Mouse (Mus musculus) CH12.LX (cell line): ENCODE measurements around the gene Tas2r135. TPM values are rescaled to one million over a fixed set of nuclear protein-coding genes. Genes with fewer than 3 reads are reported as not detected.

ENCODE experiments used
- DNase-seq: peaks from one replicate; pipeline ENCODE4 v3.0.0-alpha.2; 2013; ENCODE audit errors: extremely low read depth
- H3K27ac ChIP-seq: 2 replicates; pipeline ENCODE4 v1.5.1; 2012; ENCODE audit warnings: low read depth, mild to moderate bottlenecking, control low read depth, moderate library complexity; ENCODE audit not compliant: insufficient read depth
- H3K27me3 ChIP-seq: replicated peaks from 2 replicates; pipeline ENCODE3; 2012; ENCODE audit warnings: inconsistent platforms
- H3K36me3 ChIP-seq, 2 experiments: replicated peaks in 1 of 2; 2 replicates each; pipeline versions ENCODE3 to v1.6.1; 2012; ENCODE audit warnings: inconsistent platforms in 1 of 2, low read length in 1 of 2, mild to moderate bottlenecking in 1 of 2, mixed read lengths in 1 of 2, moderate library complexity in 1 of 2; ENCODE audit not compliant: control insufficient read depth in 1 of 2, insufficient read depth in 1 of 2
- H3K4me1 ChIP-seq, 2 experiments: 2 replicates each; pipeline ENCODE4 v1.6.1; 2012; ENCODE audit warnings: inconsistent platforms in 1 of 2, moderate library complexity in 1 of 2; ENCODE audit not compliant: insufficient read depth in 2 of 2, control insufficient read depth in 1 of 2
- H3K4me2 ChIP-seq: 2 replicates; pipeline ENCODE4 v1.6.1; 2012; ENCODE audit warnings: low read depth, mild to moderate bottlenecking, control low read depth; ENCODE audit not compliant: poor library complexity, insufficient read depth, severe bottlenecking
- H3K4me3 ChIP-seq, 3 experiments: fragments of 150-350 bp in 1 of 3; sonication (generic) in 1 of 3; replicated peaks in 1 of 3; 2 replicates each; pipeline versions ENCODE3 to v1.5.1; 2011 to 2012; ENCODE audit warnings: low read depth in 2 of 3, low read length in 2 of 3, mild to moderate bottlenecking in 2 of 3, moderate library complexity in 2 of 3, control low read depth in 1 of 3, improper control_type of control experiment in 1 of 3, inconsistent platforms in 1 of 3, mixed read lengths in 1 of 3; ENCODE audit not compliant: poor library complexity in 1 of 3
- H3K79me2 ChIP-seq: replicated peaks from 2 replicates; pipeline ENCODE4 v1.6.1; 2012; ENCODE audit warnings: mild to moderate bottlenecking, moderate library complexity; ENCODE audit not compliant: control insufficient read depth, poor library complexity, insufficient read depth, severe bottlenecking; ENCODE audit errors: extremely low read depth
- H3K9ac ChIP-seq: 2 replicates; pipeline ENCODE4 v1.6.1; 2012; ENCODE audit warnings: low read depth, mild to moderate bottlenecking, control low read depth, moderate library complexity; ENCODE audit not compliant: insufficient read depth
- H3K9me3 ChIP-seq: replicated peaks from 2 replicates; pipeline ENCODE3; 2012; ENCODE audit warnings: low read length, inconsistent platforms, mixed read lengths
- BHLHE40 ChIP-seq: IDR thresholded peaks from 2 replicates; pipeline ENCODE4 v1.6.1; 2011; ENCODE audit warnings: mild to moderate bottlenecking, low read depth, low read length, improper control_type of control experiment
- E2F4 ChIP-seq: IDR thresholded peaks from 2 replicates; pipeline ENCODE4 v1.6.1; 2011; ENCODE audit warnings: low read depth, low read length, improper control_type of control experiment; ENCODE audit not compliant: insufficient replicate concordance
- ELF1 ChIP-seq: IDR thresholded peaks from 2 replicates; pipeline ENCODE4 v1.6.1; 2014; ENCODE audit warnings: low read depth, mild to moderate bottlenecking, inconsistent platforms, low read length, improper control_type of control experiment
- ETS1 ChIP-seq: conservative IDR thresholded peaks from 2 replicates; pipeline ENCODE4 v1.6.1; 2012; ENCODE audit warnings: low read depth, mild to moderate bottlenecking, inconsistent platforms, low read length, improper control_type of control experiment, moderate library complexity
- GABPA ChIP-seq: IDR thresholded peaks from 2 replicates; pipeline ENCODE4 v1.6.1; 2012; ENCODE audit warnings: low read depth, low read length, improper control_type of control experiment, inconsistent platforms; ENCODE audit not compliant: insufficient replicate concordance
- HCFC1 ChIP-seq: IDR thresholded peaks from 2 replicates; pipeline ENCODE4 v1.6.1; 2012; ENCODE audit warnings: low read depth, mild to moderate bottlenecking, inconsistent platforms, low read length, improper control_type of control experiment
- KAT2A ChIP-seq: IDR thresholded peaks from 2 replicates; pipeline ENCODE4 v1.6.1; 2012; ENCODE audit warnings: low read length, improper control_type of control experiment, inconsistent platforms; ENCODE audit not compliant: insufficient replicate concordance
- MAFK ChIP-seq: IDR thresholded peaks from 2 replicates; pipeline ENCODE4 v1.6.1; 2011; ENCODE audit warnings: low read length, improper control_type of control experiment; ENCODE audit not compliant: insufficient replicate concordance
- MAX ChIP-seq: IDR thresholded peaks from 2 replicates; pipeline ENCODE4 v1.6.1; 2011; ENCODE audit warnings: low read length, improper control_type of control experiment
- MAZ ChIP-seq: IDR thresholded peaks from 2 replicates; pipeline ENCODE4 v1.6.1; 2012; ENCODE audit warnings: low read depth, mild to moderate bottlenecking, inconsistent platforms, low read length, improper control_type of control experiment, moderate library complexity
- MXI1 ChIP-seq: IDR thresholded peaks from 2 replicates; pipeline ENCODE4 v1.6.1; 2011; ENCODE audit warnings: mild to moderate bottlenecking, low read depth, low read length, improper control_type of control experiment
- MYC ChIP-seq: IDR thresholded peaks from 2 replicates; pipeline ENCODE4 v1.6.1; 2011; ENCODE audit warnings: low read depth, mild to moderate bottlenecking, improper control_type of control experiment, low read length
- NRF1 ChIP-seq: IDR thresholded peaks from 2 replicates; pipeline ENCODE4 v1.6.1; 2014; ENCODE audit warnings: low read depth, mild to moderate bottlenecking, inconsistent platforms, low read length, improper control_type of control experiment, moderate library complexity
- PAX5 ChIP-seq: IDR thresholded peaks from 2 replicates; pipeline ENCODE4 v1.6.1; 2012; ENCODE audit warnings: low read length, inconsistent platforms, mixed read lengths
- POLR2AphosphoS2 ChIP-seq: IDR thresholded peaks from 2 replicates; pipeline ENCODE4 v1.6.1; 2011; ENCODE audit warnings: low read depth, low read length, improper control_type of control experiment
- RAD21 ChIP-seq: IDR thresholded peaks from 2 replicates; pipeline ENCODE4 v1.6.1; 2011; ENCODE audit warnings: low read depth, mild to moderate bottlenecking, low read length, improper control_type of control experiment, moderate library complexity
- RCOR1 ChIP-seq: conservative IDR thresholded peaks from 2 replicates; pipeline ENCODE4 v1.6.1; 2012; ENCODE audit warnings: low read depth, mild to moderate bottlenecking, inconsistent platforms, low read length, improper control_type of control experiment
- SIN3A ChIP-seq: IDR thresholded peaks from 2 replicates; pipeline ENCODE4 v1.6.1; 2012; ENCODE audit warnings: low read length, improper control_type of control experiment, inconsistent platforms
- SMC3 ChIP-seq: IDR thresholded peaks from 2 replicates; pipeline ENCODE4 v1.6.1; 2011; ENCODE audit warnings: low read depth, low read length, improper control_type of control experiment
- UBTF ChIP-seq: IDR thresholded peaks from 2 replicates; pipeline ENCODE4 v1.6.1; 2012; ENCODE audit warnings: low read depth, mild to moderate bottlenecking, inconsistent platforms, low read length, improper control_type of control experiment, moderate library complexity
- ZKSCAN1 ChIP-seq: IDR thresholded peaks from 2 replicates; pipeline ENCODE4 v1.6.1; 2012; ENCODE audit warnings: low read depth, inconsistent platforms, low read length, improper control_type of control experiment, borderline replicate concordance
- ZNF384 ChIP-seq: IDR thresholded peaks from 2 replicates; pipeline ENCODE4 v1.6.1; 2012; ENCODE audit warnings: low read depth, low read length, improper control_type of control experiment, inconsistent platforms
- dilution Hi-C: fragments of 300-500 bp; cut with MboI; formaldehyde crosslinking; loops from 2 replicates; pipeline ENCODE4 v1.14.3; 2020; ENCODE audit warnings: low sequenced_read_pairs; ENCODE audit not compliant: extremely low pct_unique_long_range_greater_than_20kb, extremely low pct_ligation_motif_present
- in situ Hi-C: fragments of 300-500 bp; cut with MboI; formaldehyde crosslinking; loops from 3 replicates; pipeline ENCODE4 v1.14.3; 2019; ENCODE audit warnings: low sequenced_read_pairs, low pct_ligation_motif_present, low pct_unique_long_range_greater_than_20kb, mixed read lengths
- polyA plus RNA-seq: library from polyadenylated mRNA; unstranded; fragments of >175 nt; gene quantifications from 2 replicates; pipeline ENCODE4 v1.2.1, GENCODE M21; 2012; ENCODE audit warnings: low read depth; ENCODE audit not compliant: insufficient read length
- total RNA-seq, 2 experiments: library from RNA; depleted of rRNA; stranded (reverse); fragments of 300-350 nt in 1 of 2; fragments of >200 nt in 1 of 2; gene quantifications; 2 replicates each; pipeline ENCODE4 v1.2.3; 2012 to 2014

The Tas2r135 gene
- total RNA-seq (2012; rRNA removed) (not detected in 2 replicates), total RNA-seq (2014; rRNA removed) (not detected in 2 replicates), polyA plus RNA-seq (not detected in 2 replicates)

- in situ Hi-C loops (no loop called here), dilution Hi-C loops (no loop called here)
- Histone ChIP-seq H3K4me2 (no peak within 1 kb of the TSS), H3K4me1 (peaks cover 0 to 16% of the 10 kb centered on the region in 2 experiments; a peak in 2 of 4 replicates), H3K9me3 (no peaks in the 10 kb centered on the region), H3K27ac (no peak within 1 kb of the TSS), H3K4me3 (no peak within 1 kb of the TSS), H3K27me3 (no peaks in the 10 kb centered on the region), H3K79me2 (no peaks in the 10 kb centered on the region), H3K36me3 (no peaks in the 10 kb centered on the region), H3K9ac (no peak within 1 kb of the TSS)
- no peak for TF ChIP-seq E2F4
- TF ChIP-seq ELF1: no peak
- TF ChIP-seq MAX: no peak
- no peak for TF ChIP-seq KAT2A
- TF ChIP-seq MXI1: no peak
- TF ChIP-seq MAFK: no peak
- no peak for TF ChIP-seq RAD21
- TF ChIP-seq HCFC1: no peak
- TF ChIP-seq POLR2AphosphoS2: no peak
- TF ChIP-seq MYC: no peak
- TF ChIP-seq ZKSCAN1: no peak
- TF ChIP-seq SMC3: no peak
- no peak for TF ChIP-seq NRF1
- TF ChIP-seq GABPA: no peak
- TF ChIP-seq UBTF: no peak
- no peak for TF ChIP-seq ZNF384
- TF ChIP-seq RCOR1: no peak
- DNase-seq: no peak
Measured at GRCm38 (mm10) chr6:42405134-42405533, at the start of gene Tas2r135. Gene Tas2r135, plus strand, starts transcription at chr6:42405434.

DNA sequence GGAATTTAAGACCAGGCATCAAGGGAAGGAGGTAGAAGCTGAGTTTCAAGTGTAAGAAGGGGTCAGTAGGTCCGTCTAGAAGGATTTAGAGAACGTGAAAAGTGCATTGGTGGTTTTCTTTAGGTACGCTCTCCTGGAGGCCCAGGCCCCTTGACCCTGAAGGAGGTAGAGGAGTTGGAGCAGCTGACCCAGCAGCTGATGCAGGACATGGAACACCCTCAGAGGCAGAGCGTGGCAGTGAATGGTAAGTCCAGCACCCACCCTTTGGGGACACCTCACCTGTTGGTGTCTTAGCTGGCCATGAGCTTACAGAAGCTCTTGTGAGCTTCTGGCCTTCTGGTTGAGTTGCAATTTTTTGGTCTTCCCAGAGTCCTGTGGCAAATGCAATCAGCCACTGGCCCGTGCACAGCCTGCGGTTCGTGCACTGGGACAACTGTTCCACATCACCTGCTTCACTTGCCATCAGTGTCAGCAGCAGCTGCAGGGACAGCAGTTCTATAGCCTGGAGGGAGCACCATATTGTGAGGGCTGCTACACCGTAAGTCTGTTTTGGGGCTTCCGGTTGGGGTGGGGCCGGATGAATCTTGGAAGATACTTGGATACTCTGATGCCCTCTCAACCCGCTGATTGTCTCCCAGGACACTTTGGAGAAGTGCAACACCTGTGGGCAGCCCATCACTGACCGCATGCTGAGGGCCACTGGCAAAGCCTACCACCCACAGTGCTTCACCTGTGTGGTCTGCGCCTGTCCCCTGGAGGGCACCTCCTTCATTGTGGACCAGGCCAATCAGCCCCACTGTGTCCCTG, 49.2 kb upstream of the Tas2r135 start:
- TF ChIP-seq NRF1 (no peak), SIN3A (no peak), POLR2AphosphoS2 (no peak), HCFC1 (no peak), MAZ (no peak), ZNF384 (no peak), MYC (no peak), ETS1 (no peak), PAX5 (no peak), SMC3 (no peak), BHLHE40 (no peak), GABPA (no peak)
- Histone ChIP-seq H3K79me2 (no peaks in the 10 kb centered on the region), H3K9ac (no peak overlapping the region), H3K27me3 (no peaks in the 10 kb centered on the region), H3K27ac (no peak overlapping the region), H3K4me3 (no peak overlapping the region), H3K4me2 (no peak overlapping the region), H3K4me1 (0 out of 4 replicates have a peak, but pooled peaks cover 0 to 2% of the 10 kb centered on the region in 2 experiments), H3K9me3 (no peaks in the 10 kb centered on the region), H3K36me3 (peaks cover 6 to 45% of the 10 kb centered on the region in 2 experiments)
- DNase-seq: no peak
- dilution Hi-C loops: no loop called here
- in situ Hi-C loops: no loop called here
